Mouse (Mus musculus): ENCODE results near the gene Bbs5. TPM values are rescaled to one million over a fixed set of nuclear protein-coding genes. Genes with fewer than 3 reads are reported as not detected.
"Not testable (repeated sequence)": the region's sequence is repeated elsewhere in the genome, so short reads cannot be mapped to it uniquely, and the experiment has no call there.

Bbs5 gene
- polyA plus RNA-seq, 1 experiment: 47.2 TPM

DNA sequence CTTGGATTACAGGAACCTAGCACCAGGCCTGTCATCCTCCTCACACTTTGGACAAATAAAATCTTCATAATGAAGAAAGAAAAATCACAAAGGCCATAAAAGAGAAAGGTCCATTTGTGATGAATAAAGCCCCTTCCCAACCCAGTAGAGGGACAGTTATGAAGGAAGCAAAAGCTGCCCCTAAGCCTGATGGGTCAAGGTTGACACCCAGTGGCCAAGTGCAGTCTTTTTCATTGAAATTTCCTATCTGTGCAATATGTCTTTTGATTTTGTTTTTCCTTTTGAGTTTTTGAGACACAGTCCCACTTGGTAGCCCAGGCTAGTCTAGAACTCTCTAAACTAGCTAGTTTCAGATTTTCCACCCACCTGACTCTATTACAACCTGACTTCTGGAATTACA, 27.7 kb upstream of the Bbs5 start:
- Histone ChIP-seq H3K36me3 (ENCODE audit: control insufficient read depth, insufficient read depth, low read length) (no peaks in the 10 kb centered on the region), H3K27me3 (ENCODE audit: control insufficient read depth, insufficient read depth, low read length) (no peaks in the 10 kb centered on the region), H3K4me1 (ENCODE audit: control insufficient read depth, insufficient read depth, low read length) (no peaks in the 10 kb centered on the region), H3K27ac (ENCODE audit: control insufficient read depth, insufficient read depth, low read depth, low read length) (no peak overlapping the region), H3K4me3 (ENCODE audit: control insufficient read depth, low read depth, low read length) (no peak overlapping the region)
- no peak for TF ChIP-seq POLR2A (IDR thresholded peaks at IDR 0.05; ENCODE audit: control insufficient read depth, low read depth, low read length)
- no peak for TF ChIP-seq CTCF (IDR thresholded peaks at IDR 0.05; ENCODE audit: control insufficient read depth, insufficient read depth, insufficient replicate concordance, low read depth, low read length)

DNA sequence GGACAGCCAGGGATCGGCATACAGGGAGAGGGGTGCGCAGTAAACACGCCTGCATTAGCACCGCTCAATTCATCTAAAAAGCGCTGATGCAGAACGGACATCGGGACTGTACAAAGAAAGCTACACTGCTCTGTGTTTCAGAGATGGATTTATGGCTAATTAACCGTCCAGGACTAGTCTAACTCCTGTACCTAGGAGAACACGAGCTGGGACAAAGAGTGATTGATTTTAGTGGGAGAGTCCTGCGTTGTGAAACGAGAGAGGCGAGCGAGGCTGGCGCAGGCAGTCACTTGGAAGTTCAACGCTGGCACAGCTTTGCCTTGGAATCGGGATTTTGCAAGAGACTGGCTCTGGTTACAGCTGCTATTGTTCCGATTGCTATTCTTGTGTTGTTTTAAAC, 17.8 kb upstream of the Bbs5 start:
- TF ChIP-seq CTCF (IDR thresholded peaks at IDR 0.05; ENCODE audit: control insufficient read depth, insufficient read depth, insufficient replicate concordance, low read depth, low read length) (no peak), POLR2A (IDR thresholded peaks at IDR 0.05; ENCODE audit: control insufficient read depth, low read depth, low read length) (no peak)
- Histone ChIP-seq H3K36me3 (ENCODE audit: control insufficient read depth, insufficient read depth, low read length) (no peaks in the 10 kb centered on the region), H3K4me3 (ENCODE audit: control insufficient read depth, low read depth, low read length) (peak overlapping the region; percentile 12; the same call in 1 of the 2 replicates), H3K4me1 (ENCODE audit: control insufficient read depth, insufficient read depth, low read length) (peaks cover 2% of the 10 kb centered on the region; the same call in 1 of the 2 replicates), H3K27ac (ENCODE audit: control insufficient read depth, insufficient read depth, low read depth, low read length) (no peak overlapping the region), H3K27me3 (ENCODE audit: control insufficient read depth, insufficient read depth, low read length) (no peaks in the 10 kb centered on the region)

DNA sequence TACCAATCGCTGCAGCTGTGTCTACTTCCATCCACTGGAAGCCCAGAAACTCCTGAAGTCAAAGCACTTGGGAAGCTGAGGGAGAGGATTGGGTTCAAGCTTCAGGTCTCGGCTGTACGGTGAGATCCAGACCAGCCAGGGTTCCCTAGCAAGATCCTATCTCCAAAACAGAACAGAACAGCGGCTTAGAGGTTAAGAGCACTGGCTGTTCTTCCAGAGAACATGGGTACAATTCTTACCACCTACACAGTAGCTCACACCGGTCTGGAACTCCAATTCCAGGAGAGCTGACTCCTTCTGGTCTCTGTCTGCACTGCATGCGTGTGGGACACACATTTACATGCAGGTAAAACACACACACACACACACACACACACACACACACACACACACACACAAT, 17.1 kb upstream of the Bbs5 start:
- Histone ChIP-seq H3K36me3 (ENCODE audit: control insufficient read depth, insufficient read depth, low read length) (no peaks in the 10 kb centered on the region), H3K4me1 (ENCODE audit: control insufficient read depth, insufficient read depth, low read length) (peaks cover 2% of the 10 kb centered on the region; the same call in 1 of the 2 replicates), H3K27ac (ENCODE audit: control insufficient read depth, insufficient read depth, low read depth, low read length) (no peak overlapping the region), H3K27me3 (ENCODE audit: control insufficient read depth, insufficient read depth, low read length) (no peaks in the 10 kb centered on the region), H3K4me3 (ENCODE audit: control insufficient read depth, low read depth, low read length) (no peak overlapping the region)
- TF ChIP-seq POLR2A (IDR thresholded peaks at IDR 0.05; ENCODE audit: control insufficient read depth, low read depth, low read length) (no peak), CTCF (IDR thresholded peaks at IDR 0.05; ENCODE audit: control insufficient read depth, insufficient read depth, insufficient replicate concordance, low read depth, low read length) (no peak)

DNA sequence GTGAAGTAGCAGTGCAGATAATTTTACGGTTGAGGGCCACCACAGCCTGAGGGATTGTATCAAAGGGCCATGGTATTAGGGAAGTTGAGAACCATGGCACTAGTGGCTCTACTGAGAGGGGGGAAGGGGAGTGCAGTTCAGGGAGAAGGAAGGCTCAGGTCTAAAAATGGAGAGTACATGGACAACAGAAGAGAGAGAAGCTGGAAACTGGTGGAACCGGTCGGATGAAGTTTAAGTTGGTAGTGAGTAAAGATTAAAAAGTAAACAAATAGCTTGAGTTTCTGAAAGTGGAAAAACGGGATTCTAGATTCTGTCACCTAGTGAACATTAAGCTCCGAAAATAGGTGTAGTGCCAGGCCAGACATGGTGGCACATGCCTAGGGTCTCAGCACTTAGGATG, 16.2 kb upstream of the Bbs5 start:
- TF ChIP-seq CTCF (IDR thresholded peaks at IDR 0.05; ENCODE audit: control insufficient read depth, insufficient read depth, insufficient replicate concordance, low read depth, low read length): no peak
- TF ChIP-seq POLR2A (IDR thresholded peaks at IDR 0.05; ENCODE audit: control insufficient read depth, low read depth, low read length): no peak
- H3K27me3 ChIP-seq (ENCODE audit: control insufficient read depth, insufficient read depth, low read length): no peaks in the 10 kb centered on the region
- peaks cover 3% of the 10 kb centered on the region for H3K4me1 ChIP-seq (ENCODE audit: control insufficient read depth, insufficient read depth, low read length)
- no peak overlapping the region for H3K27ac ChIP-seq (ENCODE audit: control insufficient read depth, insufficient read depth, low read depth, low read length)
- no peak overlapping the region for H3K4me3 ChIP-seq (ENCODE audit: control insufficient read depth, low read depth, low read length)
- H3K36me3 ChIP-seq (ENCODE audit: control insufficient read depth, insufficient read depth, low read length): no peaks in the 10 kb centered on the region

DNA sequence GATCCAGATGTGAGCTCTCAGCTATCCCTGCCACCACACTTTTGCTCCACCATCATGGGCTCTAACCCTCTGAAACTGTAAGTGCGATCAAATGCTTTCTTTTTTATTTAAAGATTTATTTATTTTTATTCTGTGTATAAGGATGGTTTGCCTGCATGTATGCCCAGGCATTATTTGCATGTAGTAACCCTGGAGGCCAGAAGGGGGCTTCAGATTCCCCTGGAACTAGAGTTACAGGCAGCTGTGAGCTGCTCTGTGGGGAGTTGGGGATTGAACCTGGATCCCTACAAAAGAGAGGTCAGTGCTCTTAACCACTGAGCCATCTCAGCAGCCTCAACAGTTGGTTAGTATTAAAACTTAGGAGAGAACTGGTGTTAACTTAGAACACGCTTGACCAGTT, 15.5 kb upstream of the Bbs5 start:
- Histone ChIP-seq H3K4me1 (ENCODE audit: control insufficient read depth, insufficient read depth, low read length) (peaks cover 3% of the 10 kb centered on the region), H3K27me3 (ENCODE audit: control insufficient read depth, insufficient read depth, low read length) (no peaks in the 10 kb centered on the region), H3K27ac (ENCODE audit: control insufficient read depth, insufficient read depth, low read depth, low read length) (no peak overlapping the region), H3K36me3 (ENCODE audit: control insufficient read depth, insufficient read depth, low read length) (no peaks in the 10 kb centered on the region), H3K4me3 (ENCODE audit: control insufficient read depth, low read depth, low read length) (no peak overlapping the region)
- no peak for TF ChIP-seq CTCF (IDR thresholded peaks at IDR 0.05; ENCODE audit: control insufficient read depth, insufficient read depth, insufficient replicate concordance, low read depth, low read length)
- no peak for TF ChIP-seq POLR2A (IDR thresholded peaks at IDR 0.05; ENCODE audit: control insufficient read depth, low read depth, low read length)

DNA sequence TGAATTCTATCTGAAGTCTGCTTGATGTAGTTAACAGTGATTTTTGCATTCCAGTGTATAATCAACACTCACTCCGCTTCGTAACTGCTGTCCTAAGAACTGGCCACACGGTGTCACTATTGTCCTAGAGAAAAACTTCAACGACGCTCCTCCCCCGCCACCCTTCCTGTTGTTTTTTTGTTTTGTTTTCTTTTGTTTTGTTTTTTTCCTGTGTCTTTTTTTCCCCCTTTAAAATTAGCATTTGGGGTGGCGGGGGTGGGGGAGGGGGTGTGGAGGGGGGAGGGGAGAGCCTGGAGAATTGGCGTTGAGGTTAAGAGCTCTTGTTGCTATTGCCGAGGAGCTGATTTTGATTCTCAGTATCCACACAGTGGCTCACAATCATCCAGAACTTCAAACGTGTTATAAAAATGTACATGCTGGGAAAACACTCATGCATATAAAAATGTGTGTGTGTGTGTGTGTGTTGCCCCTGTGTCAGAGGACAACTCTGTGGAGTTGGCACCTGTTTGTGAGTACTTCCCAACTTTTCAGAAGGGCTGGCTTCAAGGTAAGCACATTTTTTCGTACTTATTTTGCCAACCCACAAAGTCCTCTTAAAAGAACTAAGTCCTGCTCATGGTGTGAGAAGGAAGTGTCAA, 11.8 kb upstream of the Bbs5 start:
- H3K27ac ChIP-seq (ENCODE audit: control insufficient read depth, insufficient read depth, low read depth, low read length): no peak overlapping the region

DNA sequence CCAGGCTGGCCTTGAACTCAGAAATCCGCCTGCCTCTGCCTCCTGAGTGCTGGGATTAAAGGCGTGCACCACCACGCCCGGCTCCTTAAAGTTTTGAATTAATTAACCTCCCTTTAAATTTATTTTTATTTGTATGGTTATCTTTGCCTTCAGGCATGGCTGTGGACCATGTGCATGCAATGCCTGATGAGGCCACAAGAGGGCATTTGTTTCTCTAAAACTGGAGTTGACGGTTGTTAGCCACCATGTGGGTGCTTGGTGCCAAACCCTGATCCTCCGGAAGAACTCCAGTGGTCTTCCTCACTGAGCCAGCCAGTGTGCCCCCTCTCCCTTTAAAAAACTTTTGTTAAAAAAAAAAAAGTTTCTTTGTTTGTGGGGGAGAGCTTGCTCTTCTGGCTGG, 11.2 kb upstream of the Bbs5 start:
- H3K27ac ChIP-seq (ENCODE audit: control insufficient read depth, insufficient read depth, low read depth, low read length): no peak overlapping the region
- no peaks in the 10 kb centered on the region for H3K27me3 ChIP-seq (ENCODE audit: control insufficient read depth, insufficient read depth, low read length)
- H3K36me3 ChIP-seq (ENCODE audit: control insufficient read depth, insufficient read depth, low read length): no peaks in the 10 kb centered on the region
- peak; percentile 50; the same call in 1 of the 2 replicates for TF ChIP-seq CTCF (IDR thresholded peaks at IDR 0.05; ENCODE audit: control insufficient read depth, insufficient read depth, insufficient replicate concordance, low read depth, low read length)
- TF ChIP-seq POLR2A (IDR thresholded peaks at IDR 0.05; ENCODE audit: control insufficient read depth, low read depth, low read length): no peak
- H3K4me3 ChIP-seq (ENCODE audit: control insufficient read depth, low read depth, low read length): no peak overlapping the region
- peaks cover 5% of the 10 kb centered on the region; the same call in 1 of the 2 replicates for H3K4me1 ChIP-seq (ENCODE audit: control insufficient read depth, insufficient read depth, low read length)

More for the DNA sequence above, 11.8 kb upstream of the Bbs5 start:
- Histone ChIP-seq H3K36me3 (ENCODE audit: control insufficient read depth, insufficient read depth, low read length) (no peaks in the 10 kb centered on the region), H3K4me3 (ENCODE audit: control insufficient read depth, low read depth, low read length) (peak overlapping the region; percentile 19; the same call in 1 of the 2 replicates), H3K27me3 (ENCODE audit: control insufficient read depth, insufficient read depth, low read length) (no peaks in the 10 kb centered on the region), H3K4me1 (ENCODE audit: control insufficient read depth, insufficient read depth, low read length) (peaks cover 4% of the 10 kb centered on the region; the same call in 1 of the 2 replicates)
- TF ChIP-seq CTCF (IDR thresholded peaks at IDR 0.05; ENCODE audit: control insufficient read depth, insufficient read depth, insufficient replicate concordance, low read depth, low read length) (peak; percentile 25; the same call in 1 of the 2 replicates), POLR2A (IDR thresholded peaks at IDR 0.05; ENCODE audit: control insufficient read depth, low read depth, low read length) (no peak)

DNA sequence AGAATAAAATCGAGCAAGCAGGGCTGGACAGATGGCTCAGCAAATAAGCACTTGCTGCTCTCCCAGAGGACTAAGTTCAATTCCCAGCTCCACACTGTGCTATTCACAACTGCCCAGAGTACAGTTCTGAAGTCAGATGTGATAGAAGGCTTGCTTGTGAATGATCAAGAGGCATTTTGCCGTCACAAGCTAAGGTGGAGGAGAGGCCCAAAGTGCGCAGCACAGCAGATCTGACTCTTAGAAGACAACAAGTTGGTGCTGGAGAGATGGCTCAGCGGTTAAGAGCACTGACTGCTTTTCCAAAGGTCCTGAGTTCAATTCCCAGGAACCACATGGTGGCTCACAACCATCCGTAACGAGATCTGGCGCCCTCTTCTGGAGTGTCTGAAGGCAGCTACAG, 9.0 kb upstream of the Bbs5 start:
- H3K27ac ChIP-seq (ENCODE audit: control insufficient read depth, insufficient read depth, low read depth, low read length); H3K36me3 ChIP-seq (ENCODE audit: control insufficient read depth, insufficient read depth, low read length); H3K4me3 ChIP-seq (ENCODE audit: control insufficient read depth, low read depth, low read length); H3K27me3 ChIP-seq (ENCODE audit: control insufficient read depth, insufficient read depth, low read length); H3K4me1 ChIP-seq (ENCODE audit: control insufficient read depth, insufficient read depth, low read length): not testable (repeated sequence)

All from testis, adult 2 months (tissue).